ENCODE assay signal across 8 mouse cellular contexts in the genomic region with DNA sequence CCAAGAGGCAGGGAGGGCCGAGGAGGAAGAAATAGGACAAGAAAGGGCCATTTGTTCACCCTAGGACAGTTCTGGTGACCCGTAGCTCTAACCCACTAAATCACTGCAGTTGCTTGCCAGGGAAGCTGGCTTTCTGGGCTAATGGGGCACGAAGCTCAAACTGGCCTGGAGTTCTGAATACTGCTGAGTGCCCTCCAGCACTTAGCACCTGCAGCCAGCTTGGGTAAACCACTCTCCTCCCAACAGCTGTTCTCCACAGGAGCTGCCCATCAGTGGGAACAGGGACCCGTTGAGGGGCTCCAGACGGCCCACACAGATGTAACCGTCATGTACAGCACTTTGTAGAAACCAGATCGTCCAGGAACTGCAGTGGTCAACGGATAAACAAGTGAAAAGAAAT.
DNase-seq lines count a peak whose midpoint lies in the region; ATAC-seq and TF ChIP-seq lines count a peak whose summit lies in the region.

No protein-coding gene starts in this region.

- no peak overlapping the region for H3K4me2 ChIP-seq in midbrain, embryonic 16.5 days (ENCODE audit: low read length)

- H3K27ac ChIP-seq in kidney, adult 2 months (ENCODE audit: insufficient read depth, low read depth, low read length), result no peak overlapping the region
- H3K27ac ChIP-seq in midbrain, embryonic 16.5 days (ENCODE audit: low read length), result no peak overlapping the region
- no peak overlapping the region for H3K27ac ChIP-seq in left cerebral cortex, adult 2 months

- intact Hi-C loops in left cerebral cortex, adult 2 months (cut with DNase I), result no loop called here

- no peak for TF ChIP-seq POLR2A in kidney, adult 2 months (IDR thresholded peaks at IDR 0.05; ENCODE audit: low read depth, low read length)

- no peaks in the 10 kb centered on the region for H3K9me3 ChIP-seq in midbrain, embryonic 16.5 days (replicated peaks; ENCODE audit: control insufficient read depth, low read length, poor library complexity, severe bottlenecking)

- no peaks in the 10 kb centered on the region for H3K27me3 ChIP-seq in kidney, adult 2 months (replicated peaks; ENCODE audit: control insufficient read depth, insufficient read depth, low read length)
- no peaks in the 10 kb centered on the region for H3K27me3 ChIP-seq in midbrain, embryonic 16.5 days (ENCODE audit: control insufficient read depth, insufficient read depth, low read depth, low read length)

- TF ChIP-seq CTCF in kidney, adult 2 months (conservative IDR thresholded peaks at IDR 0.05; ENCODE audit: insufficient read depth, insufficient read length, low read depth, low read length), result no peak
- no peak for TF ChIP-seq CTCF in left cerebral cortex, adult 2 months (IDR thresholded peaks at IDR 0.05)

- no peaks in the 10 kb centered on the region for H3K4me1 ChIP-seq in kidney, adult 2 months (ENCODE audit: control insufficient read depth, insufficient read depth, low read length)
- H3K4me1 ChIP-seq in midbrain, embryonic 16.5 days (ENCODE audit: control insufficient read depth, insufficient read depth, low read length), result no peaks in the 10 kb centered on the region

- no peak overlapping the region for H3K4me3 ChIP-seq in kidney, adult 2 months (ENCODE audit: insufficient read depth, low read depth, low read length)
- no peak overlapping the region for H3K4me3 ChIP-seq in midbrain, embryonic 16.5 days (ENCODE audit: low read depth, low read length)
- no peak overlapping the region for H3K4me3 ChIP-seq in left cerebral cortex, adult 2 months

- DNase-seq in gastrocnemius, postnatal 10 days, result peak; percentile 23
- DNase-seq in gastrocnemius, adult 18-20 months (ENCODE audit: low spot score), result no peak
- DNase-seq in embryo, embryonic 9.5 days (ENCODE audit: extremely low spot score), result peak; percentile 45
- DNase-seq in kidney, adult 2 months, result peak; percentile 17
- DNase-seq in left cerebral cortex, adult 2 months (ENCODE audit: extremely low spot score in 1 of 2, low spot score in 2 of 2), result no peak
- no peak for DNase-seq in layer of hippocampus, postnatal 14 days (ENCODE audit: low spot score in 2 of 2)
- no peak for DNase-seq in liver

- WGBS in kidney, adult 2 months, result 33% methylated on average over 8 of the region's 8 CpGs
- WGBS in midbrain, embryonic 16.5 days, result 53% methylated on average over 8 of the region's 8 CpGs

- H3K36me3 ChIP-seq in kidney, adult 2 months (ENCODE audit: control insufficient read depth, insufficient read depth, low read length), result no peaks in the 10 kb centered on the region
- H3K36me3 ChIP-seq in midbrain, embryonic 16.5 days (ENCODE audit: control insufficient read depth, insufficient read depth, low read length), result no peaks in the 10 kb centered on the region

- H3K9ac ChIP-seq in midbrain, embryonic 16.5 days (ENCODE audit: low read depth, low read length), result no peak overlapping the region

- ATAC-seq in midbrain, embryonic 16.5 days, result peak; percentile 68

Comparison
In these comparisons a context has a peak if more than half of its experiments do, and no peak if none do; other contexts are left out.
1. DNase-seq: peak in gastrocnemius, postnatal 10 days (single experiment), embryo, embryonic 9.5 days (single experiment) and kidney, adult 2 months (single experiment); none in gastrocnemius, adult 18-20 months (single experiment), left cerebral cortex, adult 2 months (0 of 2), layer of hippocampus, postnatal 14 days (0 of 2) and liver (single experiment).